Mouse (Mus musculus): Measurements from ENCODE around the gene Ap2m1.
"Not testable (repeated sequence)": the region's sequence is repeated elsewhere in the genome, so short reads cannot be mapped to it uniquely, and the experiment has no call there.

Gene Ap2m1

GRCm38 (mm10) chr16:20535296-20536080 is at the start of gene Ap2m1:
Gene Ap2m1, plus strand, starts transcription at chr16:20535478.
- DNase-seq (ENCODE audit: low spot score in 2 of 2): peak; percentile 89 to 97

- DNase-seq (ENCODE audit: low spot score in 2 of 2): no peak
These were observed 49.2 kb upstream of the Ap2m1 start for GRCm38 (mm10) chr16:20486048-20486447.

DNA sequence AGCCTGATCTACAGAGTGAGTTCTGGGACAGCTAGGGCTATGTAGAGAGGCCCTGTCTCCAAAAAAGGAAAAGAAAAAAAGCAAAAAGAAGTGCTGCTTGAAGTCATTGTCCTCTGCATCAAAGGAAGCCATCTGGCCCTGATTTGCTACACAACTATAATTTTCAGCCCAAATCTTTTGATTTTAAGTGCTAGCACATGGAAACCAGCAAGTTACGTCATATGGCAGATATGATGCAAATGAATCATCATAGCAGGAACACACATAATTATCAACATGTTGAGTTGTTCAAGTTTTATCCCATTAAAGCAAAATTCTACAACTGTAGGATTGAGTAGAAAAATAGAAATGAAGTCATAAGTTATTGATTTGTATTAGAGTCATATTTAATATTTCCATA is 47.1 kb upstream of the Ap2m1 start:
- DNase-seq (ENCODE audit: low spot score in 2 of 2): no peak

DNA sequence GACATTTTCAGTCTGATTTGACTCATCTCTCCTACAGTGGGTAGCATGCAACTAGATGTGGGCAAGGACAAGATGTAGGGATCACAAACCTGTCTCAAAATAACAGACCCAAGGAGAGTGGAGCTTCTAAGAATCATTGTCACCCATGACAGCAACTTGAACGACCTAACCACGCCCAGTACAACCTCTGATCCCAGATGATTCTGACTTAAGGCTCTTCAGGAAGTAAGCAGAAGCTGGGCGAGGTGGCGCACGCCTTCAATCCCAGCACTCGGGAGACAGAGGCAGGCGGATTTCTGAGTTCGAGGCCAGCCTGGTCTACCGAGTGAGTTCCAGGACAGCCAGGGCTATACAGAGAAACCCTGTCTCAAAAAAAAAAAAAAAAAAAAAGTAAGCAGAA is 46.5 kb upstream of the Ap2m1 start:
- not testable (repeated sequence) for DNase-seq (ENCODE audit: low spot score in 2 of 2)

DNA sequence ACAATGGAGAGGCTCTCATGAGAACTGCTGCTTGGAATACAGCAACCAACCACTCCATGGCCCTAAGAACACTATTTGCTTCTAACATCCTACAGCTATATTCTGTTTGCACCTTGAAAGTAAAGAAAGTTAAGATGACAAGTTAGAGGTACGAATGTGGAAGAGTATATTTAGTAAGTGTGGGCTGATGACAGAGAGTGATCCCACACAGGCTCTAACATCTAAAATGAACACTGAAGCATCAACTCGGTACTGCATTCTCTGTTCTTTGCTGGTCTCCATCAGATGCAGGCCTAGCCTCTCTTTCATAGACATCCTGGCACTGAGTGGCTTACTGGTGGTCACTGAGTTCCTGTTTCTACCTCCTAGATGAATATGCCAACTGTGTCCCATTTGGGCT is 46.0 kb upstream of the Ap2m1 start:
- DNase-seq (ENCODE audit: low spot score in 2 of 2): peak in 1 of 2 experiments; percentile 33

- DNase-seq (ENCODE audit: low spot score in 2 of 2): no peak
These were observed 44.7 kb upstream of the Ap2m1 start for GRCm38 (mm10) chr16:20490581-20490980.

- DNase-seq (ENCODE audit: low spot score in 2 of 2): no peak
These were observed 44.0 kb upstream of the Ap2m1 start for GRCm38 (mm10) chr16:20491301-20491700.

DNA sequence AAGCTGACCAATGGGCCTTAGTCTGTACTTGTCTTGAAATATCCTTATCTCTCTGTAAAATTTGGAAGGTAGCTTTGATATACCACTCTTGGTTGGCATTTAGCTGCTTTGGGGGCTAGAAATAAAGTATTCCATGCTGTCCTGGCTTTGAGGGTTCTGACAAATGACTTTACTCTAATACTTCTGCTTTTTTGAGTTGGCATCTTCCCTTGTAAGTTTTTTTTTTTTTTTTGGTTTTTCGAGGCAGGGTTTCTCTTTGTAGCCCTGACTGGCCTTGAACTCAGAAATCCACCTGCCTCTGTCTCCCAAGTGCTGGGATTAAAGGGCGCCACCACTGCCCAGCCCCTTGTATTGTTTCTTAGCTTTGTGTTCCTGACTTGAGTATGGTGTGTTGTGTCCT is 41.8 kb upstream of the Ap2m1 start:
- no peak for DNase-seq (ENCODE audit: low spot score in 2 of 2)

GRCm38 (mm10) chr16:20496671-20497600 is 38.3 kb upstream of the Ap2m1 start:
- DNase-seq (ENCODE audit: low spot score in 2 of 2): peak; percentile 53 to 76

DNA sequence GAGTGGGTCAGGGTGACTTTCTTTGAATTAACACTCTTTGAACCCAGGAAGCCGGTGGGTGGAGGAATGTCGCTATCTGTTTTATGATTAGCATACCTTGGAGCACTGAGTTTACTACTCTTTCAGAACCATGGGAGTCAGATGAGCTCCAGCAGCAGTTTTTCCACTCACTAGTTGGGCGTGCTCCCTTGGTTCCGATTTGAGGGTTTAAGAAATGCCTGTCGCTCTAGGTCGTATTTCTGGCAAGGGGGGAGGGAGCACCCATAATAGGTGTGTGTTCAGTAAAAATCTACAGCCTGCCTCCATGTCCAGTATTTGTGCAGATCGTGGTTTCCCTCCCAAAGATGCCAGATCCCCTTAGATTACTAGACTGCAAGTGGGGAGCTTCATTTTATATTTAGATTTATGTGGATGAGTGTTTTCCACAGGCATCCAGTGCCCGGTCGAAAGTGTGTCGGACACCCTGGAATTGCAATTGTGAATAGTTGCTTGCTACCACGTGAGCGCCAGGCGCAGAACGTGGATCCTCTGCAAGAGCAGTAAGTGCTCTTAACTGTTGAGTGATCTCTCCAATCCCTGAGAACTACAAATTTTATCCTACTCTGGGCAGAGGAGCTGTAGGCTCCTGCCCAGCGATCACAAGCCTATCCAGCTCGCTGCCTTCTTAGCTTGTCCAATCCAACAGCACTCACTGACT is 37.1 kb upstream of the Ap2m1 start:
- DNase-seq (ENCODE audit: low spot score in 2 of 2): peak in 1 of 2 experiments; percentile 19

GRCm38 (mm10) chr16:20498677-20499475 is 36.4 kb upstream of the Ap2m1 start, which contains the start of gene Eif2b5:
Gene Eif2b5, plus strand, starts transcription at chr16:20498817.
- DNase-seq (ENCODE audit: low spot score in 2 of 2): peak; percentile 95 to 96

GRCm38 (mm10) chr16:20506000-20506399 is 29.3 kb upstream of the Ap2m1 start:
- peak; percentile 35 to 48 for DNase-seq (ENCODE audit: low spot score in 2 of 2)

GRCm38 (mm10) chr16:20509349-20509748 is 25.9 kb upstream of the Ap2m1 start:
- peak in 1 of 2 experiments; percentile 31 for DNase-seq (ENCODE audit: low spot score in 2 of 2)

GRCm38 (mm10) chr16:20511277-20511847 is 23.9 kb upstream of the Ap2m1 start:
- no peak for DNase-seq (ENCODE audit: low spot score in 2 of 2)

GRCm38 (mm10) chr16:20516032-20516431 is 19.2 kb upstream of the Ap2m1 start:
- no peak for DNase-seq (ENCODE audit: low spot score in 2 of 2)

DNA sequence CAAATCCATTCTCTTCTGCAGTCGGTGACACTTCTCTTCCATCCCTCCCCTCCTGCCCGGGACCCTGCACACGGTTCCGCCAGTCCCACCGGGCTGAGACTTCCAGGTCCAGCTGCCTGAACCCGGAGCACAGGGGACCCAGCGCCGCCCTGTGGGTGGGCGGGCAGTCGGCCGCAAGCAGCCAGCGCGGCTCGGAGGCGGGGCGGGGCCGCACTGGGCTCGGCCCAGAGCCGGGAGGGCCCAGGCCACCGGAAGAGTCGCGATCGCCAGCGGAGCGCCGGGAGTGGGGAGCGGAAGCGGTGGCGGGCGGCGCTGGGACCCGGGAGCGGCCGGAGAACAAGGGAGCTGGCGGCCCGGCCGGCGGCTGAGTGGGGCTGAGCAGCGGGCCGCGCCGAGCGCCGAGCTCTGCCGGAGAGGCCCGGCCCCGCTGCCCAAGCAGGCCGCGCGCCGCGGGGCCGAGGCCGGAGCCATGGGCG is 18.5 kb upstream of the Ap2m1 start, which contains the start of gene Dvl3:
TSS of gene Dvl3 (plus strand) at position 257 of the 476 bp plus-strand sequence.
- peak; percentile 80 to 87 for DNase-seq (ENCODE audit: low spot score in 2 of 2)

- no peak for DNase-seq (ENCODE audit: low spot score in 2 of 2)
These were observed 18.1 kb upstream of the Ap2m1 start for GRCm38 (mm10) chr16:20517216-20517615.

DNA sequence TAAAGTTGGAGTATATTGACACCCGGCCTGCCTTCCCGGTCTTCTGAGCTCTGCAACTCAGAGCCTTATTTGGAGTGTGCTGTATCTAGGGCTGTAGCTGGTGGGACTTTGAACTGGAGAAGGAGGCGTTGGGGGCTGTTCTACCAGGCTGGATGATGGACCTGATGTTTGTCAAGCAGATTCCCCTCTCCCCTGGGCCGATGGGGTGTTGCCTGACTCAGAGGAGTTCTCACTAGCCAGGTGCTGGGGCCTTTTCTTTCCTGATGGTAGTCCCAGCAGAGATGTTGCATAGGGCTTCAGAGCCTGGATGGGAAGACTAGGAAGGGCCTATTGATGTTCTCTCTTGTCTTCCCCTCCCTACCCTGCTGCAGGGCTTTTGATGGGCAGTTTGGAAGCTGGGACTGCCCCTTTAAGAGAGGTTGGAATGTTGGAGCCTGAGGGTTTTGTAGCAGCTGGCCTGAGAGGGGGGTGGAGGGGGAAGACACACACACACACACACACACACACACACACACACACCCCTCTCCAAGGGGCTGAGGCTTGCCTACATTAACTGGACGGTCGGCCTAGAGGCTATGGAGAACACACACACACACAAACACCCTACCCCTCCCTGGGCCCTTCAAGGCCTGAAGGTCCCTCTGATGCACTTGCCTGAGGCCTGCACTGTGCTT is 17.4 kb upstream of the Ap2m1 start:
- DNase-seq (ENCODE audit: low spot score in 2 of 2): no peak

DNA sequence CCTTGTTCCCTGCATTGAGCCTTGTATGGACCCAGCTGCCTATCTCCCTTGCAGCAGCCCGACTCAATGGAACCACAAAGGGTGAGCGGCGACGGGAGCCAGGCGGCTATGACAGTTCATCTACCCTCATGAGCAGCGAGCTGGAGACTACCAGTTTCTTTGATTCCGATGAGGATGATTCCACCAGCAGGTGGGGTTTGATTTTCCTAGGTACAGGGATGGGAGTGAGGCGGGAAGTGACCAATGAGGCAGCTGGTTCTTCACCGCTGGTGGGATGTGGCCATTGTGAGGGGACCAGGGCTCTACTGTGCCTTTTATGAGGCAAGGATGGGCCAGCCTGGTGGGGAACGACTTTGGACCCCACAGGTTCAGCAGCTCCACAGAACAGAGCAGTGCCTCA is 11.4 kb upstream of the Ap2m1 start:
- DNase-seq (ENCODE audit: low spot score in 2 of 2): no peak

GRCm38 (mm10) chr16:20528779-20529178 is 6.5 kb upstream of the Ap2m1 start:
- no peak for DNase-seq (ENCODE audit: low spot score in 2 of 2)

Data from frontal cortex, postnatal 36 days (tissue).